Mouse (Mus musculus) c-Kit-negative CD71-positive TER-119-positive erythroid progenitor cells, embryonic 14.5 days (primary cell): Measurements from ENCODE around the gene Plxnd1.

Experiments
- DNase-seq: peaks from one replicate; pipeline ENCODE4 v3.0.0-alpha.2; 2013; ENCODE audit warnings: low read depth, low spot score

Plxnd1 gene

GRCm38 (mm10) chr6:115994877-115995520, at the start of gene Plxnd1:
Plxnd1 (minus strand) TSS chr6:115995005.
- DNase-seq = peak; percentile 40

DNA sequence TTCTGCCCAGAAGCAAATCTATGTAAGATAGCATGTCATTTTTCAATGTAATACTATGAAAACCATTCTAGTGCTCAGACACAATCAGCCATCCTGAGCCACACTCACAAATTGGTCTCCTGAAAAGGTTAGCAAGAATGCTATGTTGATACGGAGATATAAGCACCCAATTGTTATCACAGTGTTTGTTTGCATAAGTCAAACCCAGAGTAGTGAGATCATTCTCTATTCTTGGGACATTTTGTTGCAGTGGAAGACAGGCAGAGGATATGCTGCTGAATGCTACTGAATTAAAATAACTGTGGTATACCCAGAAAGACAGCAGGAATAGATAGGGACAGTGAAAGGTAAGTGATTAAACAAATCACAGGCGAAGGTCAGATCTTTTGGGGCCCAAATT, 49.2 kb upstream of the Plxnd1 start:
- DNase-seq = no peak

DNA sequence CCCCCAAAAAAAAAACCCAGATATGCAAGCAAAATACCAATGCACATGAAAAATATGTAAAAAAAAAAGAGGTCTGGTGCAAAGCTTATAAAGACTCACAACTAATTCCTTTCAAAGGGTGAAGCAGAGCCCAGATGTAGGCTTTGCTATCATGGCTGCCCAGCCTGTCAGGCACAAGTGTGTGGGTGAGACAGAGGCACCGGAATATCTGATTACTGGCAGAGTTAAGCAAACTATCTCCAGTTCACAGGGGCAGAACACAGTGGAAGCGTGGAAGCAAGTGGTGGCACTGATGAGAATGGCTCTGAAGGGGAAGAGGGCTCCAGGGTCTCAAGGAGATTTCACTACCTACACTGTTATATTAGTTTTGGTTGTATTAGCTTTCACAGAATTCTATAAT, 43.4 kb upstream of the Plxnd1 start:
- no peak for DNase-seq

GRCm38 (mm10) chr6:116037281-116037831, 42.6 kb upstream of the Plxnd1 start:
- no peak for DNase-seq

GRCm38 (mm10) chr6:116036555-116036954, 41.8 kb upstream of the Plxnd1 start:
- DNase-seq = no peak

DNA sequence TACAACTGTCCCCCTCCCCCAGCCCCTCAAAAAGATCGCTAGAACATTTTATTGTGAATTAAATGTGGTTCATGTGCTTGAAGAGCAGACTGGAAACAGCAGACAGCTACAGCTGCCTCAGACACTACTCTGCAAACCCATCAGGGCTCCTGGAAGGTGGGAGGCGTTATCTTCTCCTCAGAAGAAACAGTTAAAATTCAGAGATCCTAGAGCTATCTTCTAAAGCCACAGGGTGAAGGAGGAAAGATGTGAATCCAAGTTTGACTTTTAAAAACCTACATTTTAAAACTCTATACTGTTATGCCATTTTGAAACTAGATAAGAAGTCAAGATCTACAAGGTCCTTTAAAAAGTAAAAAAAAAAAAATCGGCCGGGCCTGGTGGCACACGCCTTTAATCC, 36.2 kb upstream of the Plxnd1 start:
- no peak for DNase-seq

GRCm38 (mm10) chr6:116024666-116025065, 29.9 kb upstream of the Plxnd1 start:
- no peak for DNase-seq

GRCm38 (mm10) chr6:116021961-116022485, 27.2 kb upstream of the Plxnd1 start:
- DNase-seq = no peak

- no peak for DNase-seq
These were observed 21.1 kb upstream of the Plxnd1 start for GRCm38 (mm10) chr6:116015902-116016301.

- no peak for DNase-seq
These were observed 19.3 kb upstream of the Plxnd1 start for GRCm38 (mm10) chr6:116014111-116014510.

GRCm38 (mm10) chr6:116013687-116014086, 18.9 kb upstream of the Plxnd1 start:
- DNase-seq = no peak

DNA sequence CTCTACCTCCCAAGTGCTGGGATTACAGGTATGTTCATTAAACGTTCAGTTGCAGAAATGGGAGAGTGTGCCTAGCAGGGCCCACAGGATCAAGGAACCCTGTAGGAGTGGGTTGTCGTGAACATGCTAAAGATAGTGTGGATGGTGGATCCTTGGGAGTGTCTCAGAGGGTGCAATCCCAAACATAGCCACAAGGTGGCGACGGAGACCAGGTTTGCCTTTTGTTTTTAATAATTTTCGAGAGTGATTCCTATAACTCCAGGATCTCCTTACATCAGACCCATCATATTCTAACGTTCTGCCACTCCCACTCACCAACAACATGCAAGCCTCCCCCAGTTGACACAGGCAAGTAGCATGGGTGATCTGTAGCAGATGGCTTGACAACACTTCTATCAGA, 15.7 kb upstream of the Plxnd1 start:
- DNase-seq = peak; percentile 40

- no peak for DNase-seq
These were observed 14.6 kb upstream of the Plxnd1 start for GRCm38 (mm10) chr6:116009426-116009825.

DNA sequence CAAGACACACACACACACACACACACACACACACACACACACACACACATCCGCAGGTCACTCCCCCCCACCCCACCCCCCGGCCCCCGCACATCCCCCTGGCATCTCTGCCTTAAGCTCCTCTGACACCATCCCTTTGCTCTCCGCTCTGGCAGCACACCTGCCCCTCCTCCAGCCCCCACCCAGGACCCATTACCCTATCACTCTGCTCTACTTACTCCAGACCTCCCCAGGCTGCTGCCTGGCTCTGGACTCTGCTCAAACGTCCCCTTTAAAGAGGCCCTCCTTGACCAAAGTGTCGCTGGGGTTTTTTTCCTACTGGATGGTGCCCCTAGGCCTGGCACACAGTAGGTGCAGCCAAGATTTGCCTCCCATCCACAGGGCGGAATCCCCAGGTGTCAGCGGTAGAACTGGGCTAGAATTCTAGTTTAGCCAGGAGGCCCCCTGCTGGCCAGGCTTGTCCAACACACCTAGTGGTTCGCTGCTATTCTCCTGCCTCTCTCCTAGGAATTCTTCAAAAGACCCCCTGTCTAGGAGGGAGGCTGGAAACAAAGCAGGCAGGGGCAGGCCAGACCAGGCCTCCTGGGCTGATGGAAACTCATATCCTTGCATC, 12.9 kb upstream of the Plxnd1 start:
- DNase-seq = no peak

- DNase-seq = no peak
These were observed 11.9 kb upstream of the Plxnd1 start for GRCm38 (mm10) chr6:116006731-116007130.

DNA sequence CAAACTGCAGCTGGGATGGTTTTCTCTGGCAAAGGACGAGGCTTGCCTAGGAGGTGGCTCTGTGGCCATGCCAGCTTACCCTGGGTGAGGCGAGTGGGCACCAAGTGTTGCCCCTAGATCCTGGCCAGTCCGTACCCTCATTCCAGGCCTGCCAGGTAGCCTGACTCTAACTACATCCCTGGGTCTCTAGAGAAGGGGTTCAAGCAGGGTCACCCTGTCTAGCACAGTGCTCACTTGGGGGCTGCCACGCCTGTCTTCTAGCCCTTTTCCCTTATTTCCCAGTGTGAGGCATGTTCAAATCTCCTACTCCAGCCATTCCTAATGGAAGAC, 11.1 kb upstream of the Plxnd1 start:
- DNase-seq = no peak

DNA sequence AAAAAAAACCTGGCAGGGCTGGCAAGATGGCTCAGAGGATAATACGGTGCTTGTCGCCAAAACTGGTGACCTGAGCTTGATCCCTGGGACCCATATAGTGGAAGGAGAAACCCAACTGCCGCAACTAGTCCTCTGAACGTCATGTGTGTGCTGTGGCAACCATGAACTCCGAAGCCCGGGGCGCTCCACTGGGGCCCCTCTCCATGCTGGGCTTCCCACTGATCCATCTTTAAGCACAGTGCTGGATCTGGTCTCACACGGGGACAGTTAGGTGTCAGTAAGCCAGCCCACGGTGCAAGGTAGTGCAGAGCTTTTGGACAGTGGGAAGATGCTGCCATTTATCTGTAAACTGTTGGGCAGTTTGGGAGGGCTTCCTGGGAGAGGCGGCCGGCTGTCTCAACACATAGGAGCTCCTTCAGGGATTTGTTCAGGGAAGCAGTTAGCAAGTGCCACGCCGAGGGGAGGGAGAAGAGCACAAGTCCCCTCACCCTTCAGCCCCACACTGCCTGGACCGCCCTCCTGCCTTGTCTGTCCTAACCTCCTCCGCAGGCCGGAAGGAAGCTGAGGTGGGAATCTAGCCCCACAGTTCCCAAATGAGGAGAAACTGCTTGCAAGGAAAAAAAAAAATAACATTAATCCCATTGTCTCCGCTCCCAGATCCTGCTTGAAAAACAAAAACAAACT, 10.6 kb upstream of the Plxnd1 start:
- no peak for DNase-seq

- no peak for DNase-seq
These were observed 9.9 kb upstream of the Plxnd1 start for GRCm38 (mm10) chr6:116004716-116005115.

DNA sequence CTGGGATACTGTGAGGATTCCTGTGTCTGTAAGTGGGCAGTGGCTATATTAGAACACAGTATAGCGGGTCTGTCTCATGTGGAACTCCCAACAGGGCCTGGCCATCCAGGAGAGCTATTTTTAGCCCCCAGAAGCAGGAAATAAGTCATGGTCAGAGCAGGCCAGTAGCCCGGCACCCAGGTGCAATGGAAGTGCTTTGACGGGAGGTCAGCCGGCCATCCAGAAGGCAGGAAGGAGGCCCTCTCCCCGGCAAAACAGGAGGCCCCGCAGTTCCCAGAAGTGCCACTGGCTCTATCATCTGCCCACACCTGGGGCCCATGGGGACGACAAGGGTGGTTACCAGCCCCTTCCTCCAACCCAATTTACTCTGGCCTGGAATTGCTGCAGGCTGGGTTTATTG, 9.3 kb upstream of the Plxnd1 start:
- no peak for DNase-seq

DNA sequence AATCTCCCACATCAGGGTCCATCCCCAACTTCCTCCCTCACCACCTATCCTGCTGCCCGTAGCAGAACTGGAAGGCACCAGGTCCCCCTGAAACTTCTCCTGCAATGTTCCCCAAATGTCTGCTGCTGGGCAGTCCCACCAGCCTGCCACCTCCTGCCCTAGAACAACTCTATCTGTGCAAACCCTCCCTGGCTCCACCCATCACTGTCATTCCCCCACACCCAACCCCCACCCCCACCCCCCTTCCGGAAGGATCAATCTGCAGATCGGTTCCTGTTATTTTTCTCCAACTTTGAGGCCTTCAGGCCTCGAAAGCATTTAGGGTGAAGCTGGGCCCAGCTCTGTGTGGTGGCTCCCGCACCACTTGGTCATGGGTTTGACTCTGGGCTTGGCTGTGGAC, 8.7 kb upstream of the Plxnd1 start:
- DNase-seq = no peak

DNA sequence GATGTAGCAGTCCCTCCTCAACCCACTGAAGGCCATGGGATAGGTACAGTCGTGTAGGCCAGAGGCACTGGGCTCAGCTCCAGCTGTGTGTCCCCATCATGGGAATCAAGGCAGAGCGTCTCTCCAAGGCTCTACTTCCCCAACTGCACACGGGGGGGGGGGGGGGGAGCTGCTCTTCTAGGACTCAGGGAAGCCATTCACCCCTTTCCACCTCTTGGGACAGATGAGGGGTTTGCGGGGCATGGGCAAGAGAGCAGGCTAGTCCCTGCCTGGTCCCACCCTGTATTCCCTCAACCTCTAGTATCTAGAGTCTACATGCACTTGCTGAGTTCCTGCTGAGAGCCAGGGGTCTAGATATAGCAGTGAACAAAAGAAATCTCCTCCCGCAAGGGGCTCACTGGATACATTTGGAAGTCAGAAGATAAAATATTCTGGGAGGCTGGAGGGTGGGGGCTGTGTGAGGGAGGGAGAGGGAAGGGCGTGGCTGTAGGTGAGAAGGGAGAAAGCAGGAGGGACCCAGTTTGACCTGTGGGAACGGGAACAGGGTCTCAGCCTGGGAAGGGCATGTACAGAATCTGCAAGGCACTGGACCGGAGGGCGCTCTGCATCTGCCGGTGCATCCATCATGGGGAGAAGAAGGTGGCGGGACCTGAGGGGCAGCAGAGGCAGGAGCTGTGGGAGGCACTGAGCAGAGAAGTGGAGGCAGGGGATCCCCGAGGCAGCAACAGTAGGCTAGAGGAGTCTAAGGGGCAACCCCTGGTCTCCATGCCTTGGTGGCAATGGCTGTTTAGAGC, 7.7 kb upstream of the Plxnd1 start:
- DNase-seq = no peak

GRCm38 (mm10) chr6:116000851-116001250, 6.0 kb upstream of the Plxnd1 start:
- no peak for DNase-seq
